Mouse (Mus musculus) embryonic facial prominence, embryonic 12.5 days (tissue): ENCODE data around the gene Adprh. TPM values are rescaled to one million over a fixed set of nuclear protein-coding genes. Genes with fewer than 3 reads are reported as not detected.

Experiments used
- ATAC-seq: fragments of 200-750 bp; cut with Nextera tagmentation; 2 replicates; pipeline ENCODE4 v1.8.0; 2017; ENCODE audit not compliant: insufficient number of reproducible peaks, insufficient read depth, low FRiP score, low TSS enrichment
- H3K27ac ChIP-seq: fragments of 300-500 bp; sonication (generic); 2 replicates; pipeline ENCODE4 v1.5.1; 2016; ENCODE audit warnings: mild to moderate bottlenecking
- H3K27me3 ChIP-seq: fragments of 300-500 bp; sonication (generic); 2 replicates; pipeline ENCODE4 v1.6.1; 2016; ENCODE audit warnings: mild to moderate bottlenecking, moderate library complexity
- H3K36me3 ChIP-seq: fragments of 300-500 bp; sonication (generic); 2 replicates; pipeline ENCODE4 v1.6.1; 2016; ENCODE audit warnings: mild to moderate bottlenecking
- H3K4me1 ChIP-seq: fragments of 300-500 bp; sonication (generic); 2 replicates; pipeline ENCODE4 v1.6.1; 2016
- H3K4me2 ChIP-seq: fragments of 300-500 bp; sonication (generic); replicated peaks from 2 replicates; pipeline ENCODE4 v1.6.1; 2016; ENCODE audit warnings: mild to moderate bottlenecking, moderate library complexity
- H3K4me3 ChIP-seq: fragments of 300-500 bp; sonication (generic); 2 replicates; pipeline ENCODE4 v1.5.1; 2016; ENCODE audit warnings: mild to moderate bottlenecking
- H3K9ac ChIP-seq: fragments of 300-500 bp; sonication (generic); 2 replicates; pipeline ENCODE4 v1.6.1; 2016; ENCODE audit warnings: mild to moderate bottlenecking, moderate library complexity
- H3K9me3 ChIP-seq: fragments of 300-500 bp; sonication (generic); 2 replicates; pipeline ENCODE4 v1.6.1; 2016; ENCODE audit warnings: mild to moderate bottlenecking, moderate library complexity
- WGBS: fragments of 180-500 bp; shearing (Covaris S2); methylation state at CpG from one replicate; pipeline ENCODE4 v1.1.7; 2016; 5-methylcytosine and 5-hydroxymethylcytosine counted together
- polyA plus RNA-seq: library from polyadenylated mRNA; unstranded; fragments of >200 nt; fragmentation: Nextera tagmentation; extraction: Ambion mirVana; gene quantifications from 2 replicates; pipeline ENCODE4 v1.2.1, GENCODE M21; 2016

Adprh gene
- polyA plus RNA-seq, 1 experiment from 2014 or later = 144 TPM

GRCm38 (mm10) chr16:38400311-38400960, 52.1 kb downstream of the Adprh start:
- Histone ChIP-seq H3K4me3 (no peak overlapping the region; the same call in 1 of the 2 replicates), H3K36me3 (no peaks in the 10 kb centered on the region), H3K27me3 (no peaks in the 10 kb centered on the region), H3K9ac (peak overlapping the region; percentile 44; the same call in 1 of the 2 replicates), H3K4me2 (peak overlapping the region; percentile 49), H3K4me1 (peaks cover 18% of the 10 kb centered on the region), H3K9me3 (no peaks in the 10 kb centered on the region), H3K27ac (0 out of 2 replicates have a peak overlapping the region, but pooled peaks have one; percentile 75)
- ATAC-seq = no peak
- 73% methylated on average over 9 of the region's 9 CpGs for WGBS

DNA sequence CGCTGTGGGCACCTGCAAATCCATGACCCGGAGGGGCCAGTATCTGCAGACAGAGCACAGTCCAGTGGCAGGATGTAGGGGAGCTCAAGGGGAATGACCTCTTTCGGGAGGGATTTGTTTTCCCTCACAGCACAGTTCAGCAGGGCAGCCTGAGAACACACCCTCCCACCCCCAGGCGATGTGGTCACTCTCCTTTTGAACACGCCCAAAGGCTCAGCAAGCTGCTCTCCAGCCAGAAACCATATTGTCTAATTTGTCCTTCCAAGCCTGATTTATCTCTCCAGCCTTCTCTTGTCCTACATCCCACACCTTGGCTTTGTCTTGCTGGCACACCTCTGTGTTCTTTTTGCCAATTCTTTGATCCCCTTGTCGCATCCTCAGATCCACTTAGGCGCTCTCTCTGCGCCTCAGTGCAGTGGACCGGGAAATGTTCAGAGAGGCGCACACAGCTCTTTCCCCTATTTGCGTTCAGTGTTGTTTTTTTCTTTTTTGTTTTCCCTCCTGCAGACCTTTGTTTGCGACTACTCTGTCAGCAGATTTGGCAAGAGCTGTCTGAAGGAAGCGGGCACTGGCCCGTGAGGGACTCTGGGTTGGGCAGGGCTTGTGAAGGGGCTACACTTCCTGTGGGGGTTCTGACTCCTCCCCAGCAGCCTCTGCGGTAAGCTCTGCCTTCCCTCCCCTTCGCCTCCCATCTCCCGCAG, 52.8 kb downstream of the Adprh start:
- H3K9ac ChIP-seq = peak overlapping the region; percentile 44; the same call in 1 of the 2 replicates
- WGBS = 11% methylated on average over 17 of the region's 17 CpGs
- H3K4me2 ChIP-seq = peak overlapping the region; percentile 49
- peaks cover 18% of the 10 kb centered on the region for H3K4me1 ChIP-seq
- H3K4me3 ChIP-seq = peak overlapping the region; percentile 25
- H3K36me3 ChIP-seq = no peaks in the 10 kb centered on the region
- peak overlapping the region; percentile 75 for H3K27ac ChIP-seq
- H3K9me3 ChIP-seq = no peaks in the 10 kb centered on the region
- no peaks in the 10 kb centered on the region for H3K27me3 ChIP-seq
- peak; percentile 85 for ATAC-seq

DNA sequence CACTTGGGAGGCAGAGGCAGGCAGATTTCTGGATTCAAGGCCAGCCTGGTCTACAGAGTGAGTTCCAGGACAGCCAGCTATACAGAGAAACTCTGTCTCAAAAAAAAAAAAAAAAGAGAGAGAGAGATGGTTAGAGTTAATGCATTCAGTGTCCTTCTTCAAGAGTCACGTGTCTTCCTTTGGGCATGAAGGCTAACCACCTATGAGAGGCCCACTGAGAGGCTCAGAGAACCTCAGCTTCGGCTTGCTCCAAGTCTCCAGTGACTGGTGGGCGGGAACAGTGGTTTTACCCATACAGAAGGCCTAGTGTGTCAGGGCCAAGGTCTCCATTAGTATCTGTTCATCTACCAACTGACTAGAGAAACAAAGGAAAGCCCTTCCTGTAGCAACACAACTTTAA, 53.4 kb downstream of the Adprh start:
- ATAC-seq = no peak
- no peaks in the 10 kb centered on the region for H3K27me3 ChIP-seq
- H3K4me1 ChIP-seq = peaks cover 18% of the 10 kb centered on the region
- H3K27ac ChIP-seq = peak overlapping the region; percentile 75
- H3K4me2 ChIP-seq = peak overlapping the region; percentile 49; the same call in 1 of the 2 replicates
- H3K9ac ChIP-seq = no peak overlapping the region
- no peaks in the 10 kb centered on the region for H3K36me3 ChIP-seq
- no peaks in the 10 kb centered on the region for H3K9me3 ChIP-seq
- no peak overlapping the region for H3K4me3 ChIP-seq
- WGBS = 51% methylated on average over 3 of the region's 3 CpGs

DNA sequence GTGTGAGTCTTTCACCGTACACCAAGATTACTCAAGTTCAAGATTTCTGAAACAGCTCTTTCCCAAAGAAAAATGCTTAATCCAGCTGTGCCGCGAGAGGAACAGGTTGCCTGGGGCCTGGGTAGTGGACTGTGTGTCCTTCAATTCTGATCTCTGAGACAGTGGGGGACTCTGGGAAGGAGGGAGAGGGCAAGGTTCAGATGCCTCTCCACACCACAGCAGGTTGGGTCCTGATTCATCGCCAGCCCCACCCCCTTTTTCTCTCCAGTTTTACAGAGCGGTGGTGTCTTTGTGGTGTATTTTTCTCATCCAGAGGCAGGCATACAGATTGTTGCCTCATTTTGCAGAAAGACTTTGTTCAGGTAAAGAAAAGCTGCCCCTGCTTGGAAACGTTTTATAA, 54.2 kb downstream of the Adprh start:
- no peaks in the 10 kb centered on the region for H3K36me3 ChIP-seq
- H3K9ac ChIP-seq = no peak overlapping the region
- ATAC-seq = no peak
- H3K9me3 ChIP-seq = no peaks in the 10 kb centered on the region
- H3K27ac ChIP-seq = no peak overlapping the region
- WGBS = 88% methylated on average over 6 of the region's 6 CpGs
- H3K4me1 ChIP-seq = peaks cover 18% of the 10 kb centered on the region
- no peaks in the 10 kb centered on the region for H3K27me3 ChIP-seq
- H3K4me2 ChIP-seq = no peak overlapping the region
- no peak overlapping the region for H3K4me3 ChIP-seq

DNA sequence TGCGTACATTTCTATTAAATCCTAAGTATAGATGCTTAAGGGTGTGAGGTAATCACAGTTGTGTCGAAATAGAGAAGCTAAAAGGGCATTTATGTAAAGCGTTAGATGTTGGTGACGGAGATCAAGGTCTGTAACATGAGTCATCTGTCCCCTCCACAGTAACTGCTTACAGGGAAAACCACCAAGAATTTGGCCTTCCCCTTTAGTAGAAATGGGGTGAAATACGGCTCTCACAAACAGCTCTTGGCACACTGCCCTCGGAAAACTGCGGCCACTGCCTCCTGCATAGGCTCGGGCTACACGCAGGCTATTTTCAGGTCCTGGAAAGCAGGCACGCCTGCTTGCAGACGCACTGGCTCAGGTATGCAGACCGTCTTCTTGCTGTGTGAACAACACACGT, 56.3 kb downstream of the Adprh start:
- no peak overlapping the region for H3K9ac ChIP-seq
- 47% methylated on average over 13 of the region's 13 CpGs for WGBS
- H3K4me2 ChIP-seq = no peak overlapping the region
- no peak overlapping the region for H3K4me3 ChIP-seq
- peaks cover 18% of the 10 kb centered on the region for H3K4me1 ChIP-seq
- H3K9me3 ChIP-seq = no peaks in the 10 kb centered on the region
- no peaks in the 10 kb centered on the region for H3K36me3 ChIP-seq
- H3K27ac ChIP-seq = no peak overlapping the region
- no peaks in the 10 kb centered on the region for H3K27me3 ChIP-seq
- ATAC-seq = no peak

DNA sequence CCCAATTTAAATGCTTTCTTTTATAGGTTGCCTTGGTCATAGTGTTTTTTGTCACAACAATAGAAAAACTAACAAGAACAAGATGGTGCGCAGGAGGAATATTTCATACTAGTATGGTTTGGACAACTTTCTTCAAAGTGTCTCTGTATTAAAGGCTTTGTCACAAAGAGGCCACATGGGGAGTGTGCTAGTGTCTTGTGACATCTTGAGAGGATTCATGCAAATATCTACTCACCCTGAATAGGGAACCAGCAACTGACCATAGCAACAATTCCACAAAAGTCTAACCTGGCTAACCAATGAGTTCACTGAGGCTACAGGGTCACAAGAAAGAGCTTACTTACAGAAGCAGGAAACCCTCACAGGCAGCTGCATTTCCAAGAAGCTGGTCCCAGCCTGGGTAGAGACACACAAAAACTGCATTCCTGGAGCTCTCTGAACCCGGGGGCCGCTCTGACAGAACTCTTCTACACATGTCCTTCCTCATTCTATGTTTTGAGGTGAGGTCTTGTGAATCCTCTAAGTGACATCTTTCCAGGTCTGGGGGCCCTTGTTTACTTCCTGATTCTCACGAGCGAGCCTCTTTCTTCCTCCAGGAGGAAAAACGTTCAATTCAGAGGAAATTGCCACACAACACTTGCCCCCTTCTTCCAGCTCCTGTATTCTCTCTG, 57.3 kb downstream of the Adprh start:
- no peak for ATAC-seq
- Histone ChIP-seq H3K4me2 (no peak overlapping the region), H3K27me3 (no peaks in the 10 kb centered on the region), H3K9ac (no peak overlapping the region), H3K9me3 (no peaks in the 10 kb centered on the region), H3K4me3 (no peak overlapping the region), H3K36me3 (no peaks in the 10 kb centered on the region), H3K4me1 (peaks cover 16% of the 10 kb centered on the region), H3K27ac (no peak overlapping the region)
- 66% methylated on average over 6 of the region's 6 CpGs for WGBS

- Histone ChIP-seq H3K27ac (no peak overlapping the region), H3K4me3 (no peak overlapping the region), H3K36me3 (no peaks in the 10 kb centered on the region), H3K9ac (no peak overlapping the region), H3K4me2 (no peak overlapping the region), H3K9me3 (no peaks in the 10 kb centered on the region), H3K27me3 (no peaks in the 10 kb centered on the region), H3K4me1 (peaks cover 6% of the 10 kb centered on the region; the same call in 1 of the 2 replicates)
- 85% methylated on average over 8 of the region's 8 CpGs for WGBS
- no peak for ATAC-seq
Observed at GRCm38 (mm10) chr16:38394191-38394618, 58.3 kb downstream of the Adprh start.

Other genes with a start within 250 kb of the Adprh start
- gene Nr1i2, start 157.9 kb downstream of the Adprh start, polyA plus RNA-seq = not detected in 2 replicates
- 0.08 and 0.32 TPM in 2 replicates for gene Maats1, start 110.6 kb downstream of the Adprh start, polyA plus RNA-seq
- 110 and 111 TPM in 2 replicates for gene Cox17, start 105.7 kb downstream of the Adprh start, polyA plus RNA-seq
- not detected in 2 replicates for gene Gm21987, start 105.7 kb downstream of the Adprh start, polyA plus RNA-seq
- 1.4 and 1.9 TPM in 2 replicates for gene Popdc2, start 90.5 kb downstream of the Adprh start, polyA plus RNA-seq
- gene Pla1a, start 19.6 kb downstream of the Adprh start, polyA plus RNA-seq = 0.14 and 0.19 TPM in 2 replicates
- 0.51 and 0.53 TPM in 2 replicates for gene Cd80, start 2.9 kb upstream of the Adprh start, polyA plus RNA-seq
- gene Timmdc1, start 70.0 kb upstream of the Adprh start, polyA plus RNA-seq = 29.2 and 31.0 TPM in 2 replicates
- gene Poglut1, start 97.6 kb upstream of the Adprh start, polyA plus RNA-seq = 78.8 and 84.8 TPM in 2 replicates
- 119 and 131 TPM in 2 replicates for gene Tmem39a, start 106.0 kb upstream of the Adprh start, polyA plus RNA-seq